Mouse (Mus musculus) spleen, adult 2 months (tissue): Measurements from ENCODE around the gene Ifnar2. TPM values are rescaled to one million over a fixed set of nuclear protein-coding genes. Genes with fewer than 3 reads are reported as not detected.

ENCODE experiments used
- DNase-seq, 2 experiments: peaks; one replicate each; pipeline versions ENCODE4 v3.0.0 to v3.0.0-alpha.2; 2012 to 2021; ENCODE audit warnings: low spot score in 2 of 2, low read depth in 1 of 2
- H3K27ac ChIP-seq: fragments of 200-500 bp; 2 replicates; pipeline ENCODE4 v1.5.1; 2012; ENCODE audit warnings: low read length, inconsistent platforms; ENCODE audit not compliant: insufficient read depth
- H3K27me3 ChIP-seq: fragments of 200-500 bp; 2 replicates; pipeline ENCODE4 v1.6.1; 2012; ENCODE audit warnings: mild to moderate bottlenecking, moderate library complexity, low read length, inconsistent platforms; ENCODE audit not compliant: control insufficient read depth, insufficient read depth
- H3K36me3 ChIP-seq: fragments of 200-500 bp; 2 replicates; pipeline ENCODE4 v1.6.1; 2012; ENCODE audit warnings: mild to moderate bottlenecking, low read length, inconsistent platforms; ENCODE audit not compliant: control insufficient read depth, insufficient read depth
- H3K4me1 ChIP-seq: fragments of 200-500 bp; 2 replicates; pipeline ENCODE4 v1.6.1; 2011; ENCODE audit warnings: inconsistent platforms; ENCODE audit not compliant: control insufficient read depth, insufficient read depth, insufficient read length
- H3K4me3 ChIP-seq: fragments of 200-500 bp; 2 replicates; pipeline ENCODE4 v1.5.1; 2011; ENCODE audit warnings: mild to moderate bottlenecking, inconsistent platforms; ENCODE audit not compliant: insufficient read depth, insufficient read length; ENCODE audit errors: extremely low read depth
- CTCF ChIP-seq: fragments of 200-500 bp; IDR thresholded peaks from 2 replicates; pipeline ENCODE4 v1.5.1; 2011; ENCODE audit warnings: mild to moderate bottlenecking, inconsistent platforms; ENCODE audit not compliant: insufficient read depth, insufficient read length, insufficient replicate concordance; ENCODE audit errors: extremely low read depth
- POLR2A ChIP-seq: fragments of 200-500 bp; IDR thresholded peaks from 2 replicates; pipeline ENCODE4 v1.6.1; 2011; ENCODE audit warnings: low read depth, low read length, inconsistent platforms
- WGBS: fragments of 180-500 bp; shearing (Covaris S2); methylation state at CpG from one replicate; pipeline ENCODE4 v1.1.7; 2018; 5-methylcytosine and 5-hydroxymethylcytosine counted together
- polyA plus RNA-seq: library from polyadenylated mRNA; depleted of rRNA; stranded (reverse); fragments of >200 nt; gene quantifications from 2 replicates; pipeline ENCODE4 v1.2.3, GENCODE M21; 2012

Ifnar2 gene
- polyA plus RNA-seq, 1 experiment, result 59.6 TPM

- H3K27ac ChIP-seq, result peak within 1 kb of the TSS; percentile 97
- H3K27me3 ChIP-seq, result no peaks in the 10 kb centered on the region
- under 1% methylated on average over 50 of the region's 51 CpGs for WGBS
- H3K4me1 ChIP-seq, result peaks cover 13% of the 10 kb centered on the region
- H3K36me3 ChIP-seq, result peaks cover 12% of the 10 kb centered on the region
- DNase-seq, result peak; percentile 78 to 86
- TF ChIP-seq POLR2A, result peak; percentile 64
- no peak for TF ChIP-seq CTCF
- peak within 1 kb of the TSS; percentile 90 for H3K4me3 ChIP-seq
Observed at GRCm38 (mm10) chr16:91405640-91406584, 33.3 kb downstream of the Ifnar2 start, which contains the start of gene Il10rb. Gene Il10rb (plus strand): TSS chr16:91406164.

- Histone ChIP-seq H3K27me3 (no peaks in the 10 kb centered on the region), H3K36me3 (peaks cover 13% of the 10 kb centered on the region), H3K4me3 (peak overlapping the region; percentile 90), H3K27ac (peak overlapping the region; percentile 97), H3K4me1 (peaks cover 13% of the 10 kb centered on the region)
- WGBS, result under 1% methylated on average over 13 of the region's 13 CpGs
- TF ChIP-seq CTCF (no peak), POLR2A (no peak; the same call in 1 of the 2 replicates)
- peak in 1 of 2 experiments; percentile 56 for DNase-seq
Observed at GRCm38 (mm10) chr16:91406585-91407220, 34.1 kb downstream of the Ifnar2 start.

GRCm38 (mm10) chr16:91413102-91413844 is 40.7 kb downstream of the Ifnar2 start:
- TF ChIP-seq POLR2A, result no peak
- no peak for TF ChIP-seq CTCF
- H3K36me3 ChIP-seq, result peaks cover 35% of the 10 kb centered on the region
- no peaks in the 10 kb centered on the region for H3K27me3 ChIP-seq
- 30% methylated on average over 12 of the region's 12 CpGs for WGBS
- peaks cover 22% of the 10 kb centered on the region for H3K4me1 ChIP-seq
- no peak for DNase-seq
- no peak overlapping the region for H3K4me3 ChIP-seq
- H3K27ac ChIP-seq, result peak overlapping the region; percentile 56

GRCm38 (mm10) chr16:91415391-91416189 is 43.0 kb downstream of the Ifnar2 start:
- WGBS, result 44% methylated on average over 9 of the region's 9 CpGs
- H3K27me3 ChIP-seq, result no peaks in the 10 kb centered on the region
- no peak for TF ChIP-seq CTCF
- no peak for TF ChIP-seq POLR2A
- DNase-seq, result peak in 1 of 2 experiments; percentile 33
- peaks cover 47% of the 10 kb centered on the region for H3K36me3 ChIP-seq
- peak overlapping the region; percentile 61 for H3K27ac ChIP-seq
- no peak overlapping the region for H3K4me3 ChIP-seq
- peaks cover 19% of the 10 kb centered on the region for H3K4me1 ChIP-seq

GRCm38 (mm10) chr16:91416357-91416756 is 43.8 kb downstream of the Ifnar2 start:
- H3K27ac ChIP-seq, result peak overlapping the region; percentile 60

GRCm38 (mm10) chr16:91416938-91417337 is 44.4 kb downstream of the Ifnar2 start:
- TF ChIP-seq POLR2A (no peak), CTCF (no peak)
- peak; percentile 62 to 75 for DNase-seq
- Histone ChIP-seq H3K27ac (peak overlapping the region; percentile 60), H3K27me3 (no peaks in the 10 kb centered on the region), H3K4me3 (no peak overlapping the region), H3K4me1 (peaks cover 19% of the 10 kb centered on the region), H3K36me3 (peaks cover 50% of the 10 kb centered on the region)
- 36% methylated on average over 7 of the region's 7 CpGs for WGBS

More at GRCm38 (mm10) chr16:91416357-91416756, 43.8 kb downstream of the Ifnar2 start:
- Histone ChIP-seq H3K36me3 (peaks cover 49% of the 10 kb centered on the region), H3K4me1 (peaks cover 19% of the 10 kb centered on the region), H3K27me3 (no peaks in the 10 kb centered on the region), H3K4me3 (no peak overlapping the region)
- WGBS, result 93% methylated on average over 6 of the region's 6 CpGs
- TF ChIP-seq POLR2A (no peak), CTCF (no peak)
- no peak for DNase-seq
